Mouse (Mus musculus): ENCODE results near the gene Flt1.

DNA sequence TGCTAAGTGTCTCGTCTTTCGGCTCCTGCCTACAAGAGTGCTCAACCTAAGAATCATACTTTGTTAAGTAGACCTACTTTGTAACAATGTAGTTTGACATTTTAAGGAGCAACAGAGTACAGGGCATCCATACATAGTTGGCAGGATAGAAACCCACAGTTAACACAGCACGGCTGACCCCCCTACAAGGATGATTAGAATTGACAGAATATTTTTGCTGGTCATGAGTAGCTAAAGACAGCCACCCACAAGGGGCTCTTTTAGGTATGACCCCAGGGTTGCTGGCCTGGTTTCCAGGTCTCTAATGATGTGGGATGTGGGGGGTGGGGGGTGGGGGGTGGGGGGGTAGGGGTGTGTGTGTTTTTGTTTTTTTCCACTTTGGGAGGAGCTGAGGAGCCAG is 89.1 kb downstream of the Flt1 start:
- TF ChIP-seq POLR2A (IDR thresholded peaks at IDR 0.05; ENCODE audit: borderline replicate concordance, extremely low read depth, insufficient read depth, insufficient read length, poor library complexity, severe bottlenecking) (no peak), CTCF (IDR thresholded peaks at IDR 0.05; ENCODE audit: borderline replicate concordance, extremely low read depth, insufficient read depth, insufficient read length) (no peak)

Measured in brain, embryonic 14.5 days (tissue).